In the genomic region with DNA sequence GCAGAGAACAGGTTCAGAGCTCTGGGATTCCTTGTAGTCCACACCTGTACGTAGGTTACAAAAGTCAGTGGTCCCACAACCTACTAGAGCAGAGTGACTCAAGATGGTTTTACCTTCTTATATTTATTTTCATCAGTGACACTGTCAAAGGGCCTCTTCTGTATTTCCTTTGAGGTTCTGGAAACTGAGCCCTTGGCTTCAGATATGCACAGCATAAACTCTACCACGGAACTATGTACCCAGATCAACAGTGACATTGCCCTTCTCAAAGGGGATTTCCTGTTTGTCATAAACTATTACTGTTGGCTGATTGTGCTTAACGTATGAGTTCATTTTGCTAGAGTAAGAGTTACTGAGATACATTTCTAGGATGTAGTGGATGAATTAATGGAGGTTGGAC, we compare ENCODE assay signal across 16 mouse cellular contexts.
"Had no signal": no experiment of that assay in that cellular context is flagged by ENCODE, and none has a peak within 500 bp of the region (broad histone marks: within the 10 kb centered on the region; RNA-seq: fewer than 3 reads in every experiment).

No protein-coding gene starts in this region.

- DNase-seq: gastrocnemius, postnatal 14 days; gastrocnemius, postnatal 36 days; heart, adult 18-20 months; heart, postnatal 10 days; heart, postnatal 36 days; kidney, adult 11 months; kidney, adult 2 months; kidney, adult 9 months; kidney, postnatal 14 days; kidney, postnatal 36 days; layer of hippocampus, adult 9-11 months; layer of hippocampus, postnatal 36 days; left cerebral cortex, postnatal 4 days had no signal

- ATAC-seq: hindbrain, embryonic 16.5 days; intestine, embryonic 16.5 days; liver, embryonic 12.5 days had no signal
